Mouse (Mus musculus): ENCODE results near the gene Zswim5. TPM values are rescaled to one million over a fixed set of nuclear protein-coding genes. Genes with fewer than 3 reads are reported as not detected.
A peak's percentile ranks its signal among the peaks of the same experiment; 100 is the strongest.

The Zswim5 gene
- total RNA-seq, 2 experiments from 2014 or later = 3.0 to 3.2 TPM

DNA sequence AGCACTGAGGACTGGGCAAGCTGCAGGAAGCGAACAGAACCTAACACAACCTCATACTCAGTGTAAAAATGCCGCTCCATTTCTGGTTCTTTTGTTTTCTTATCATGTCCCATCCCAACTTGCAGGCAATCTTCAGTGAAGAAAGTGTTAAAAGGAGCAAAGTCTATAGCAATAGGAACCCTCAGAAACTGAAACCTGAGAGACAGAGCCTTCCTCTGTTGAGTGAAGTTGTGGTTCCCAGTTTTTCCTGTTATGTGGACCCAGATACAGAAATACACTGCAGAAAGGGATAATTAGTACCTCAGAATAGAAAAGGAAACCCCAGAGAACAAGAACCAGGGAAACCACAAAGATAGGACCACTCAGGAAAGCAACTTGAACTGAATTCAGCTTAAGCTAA is 36.1 kb downstream of the Zswim5 start:
- DNase-seq = no peak

DNA sequence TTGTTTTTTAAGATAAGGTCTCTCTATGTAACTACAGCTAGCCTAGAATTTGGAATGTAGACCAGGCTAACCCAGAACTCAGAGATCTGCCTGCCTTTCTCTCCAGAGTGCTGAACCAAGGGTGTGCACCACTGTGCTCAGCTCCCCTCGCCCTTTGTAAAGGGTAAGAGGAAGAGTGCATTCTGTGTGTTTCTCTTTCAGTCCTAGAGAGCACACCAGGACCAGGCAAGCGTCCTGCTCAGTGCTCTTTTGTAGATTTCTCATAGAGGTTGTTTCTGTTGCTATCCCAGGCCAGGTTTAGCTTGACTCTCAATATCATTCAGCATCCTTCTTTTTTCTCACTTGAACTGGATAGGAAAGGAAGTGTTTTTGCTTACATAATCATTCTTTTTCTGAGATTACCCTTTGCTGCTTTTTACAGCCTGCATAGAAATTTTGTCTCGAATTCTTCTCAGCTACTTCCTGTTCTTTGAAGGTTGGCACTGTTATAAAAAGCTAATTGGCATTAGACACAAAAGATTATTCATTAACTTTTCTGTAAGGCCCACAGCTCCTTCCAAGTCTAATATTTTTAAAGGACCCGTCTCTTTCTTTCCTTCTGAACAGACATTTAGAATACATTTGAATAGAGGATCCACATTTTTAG is 51.0 kb downstream of the Zswim5 start:
- DNase-seq = no peak

DNA sequence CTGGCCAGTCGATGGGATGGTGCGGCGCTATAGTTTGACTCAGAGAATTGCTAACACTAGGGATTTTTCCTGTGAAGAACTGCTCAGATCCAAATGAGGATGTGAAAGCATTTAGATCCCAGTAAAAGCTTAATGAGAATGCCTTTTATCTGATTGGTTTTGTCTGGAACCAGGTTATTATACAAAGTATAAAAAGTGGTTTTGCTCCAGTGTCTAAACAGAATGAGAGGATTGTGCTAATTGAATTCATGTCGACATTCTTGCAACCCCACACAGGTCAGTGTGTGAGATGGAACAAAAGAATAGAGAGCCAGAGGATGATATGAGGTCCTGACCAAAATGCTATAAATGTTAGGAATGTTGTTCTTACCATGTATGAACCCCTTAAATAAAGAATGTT is 62.4 kb downstream of the Zswim5 start:
- DNase-seq = no peak

DNA sequence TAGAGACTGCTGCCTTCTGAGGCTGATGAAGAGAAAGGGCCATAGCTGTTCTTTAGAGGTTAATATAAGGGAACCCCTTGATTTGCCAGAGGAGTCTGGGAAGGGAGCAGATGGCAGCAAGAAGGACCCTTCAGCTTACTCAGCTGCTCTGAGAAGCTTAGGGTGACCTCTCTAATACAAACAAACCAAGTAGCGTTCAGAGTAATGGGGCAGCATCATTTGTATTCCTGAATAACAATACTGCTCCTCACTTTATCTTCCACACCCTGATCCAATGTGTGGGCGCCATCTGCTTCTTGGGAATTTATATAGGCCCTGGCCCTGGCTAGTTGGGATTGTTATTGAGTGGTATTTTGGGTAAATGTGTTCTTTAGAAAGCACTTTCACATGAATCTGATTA is 65.5 kb downstream of the Zswim5 start:
- no peak for DNase-seq

DNA sequence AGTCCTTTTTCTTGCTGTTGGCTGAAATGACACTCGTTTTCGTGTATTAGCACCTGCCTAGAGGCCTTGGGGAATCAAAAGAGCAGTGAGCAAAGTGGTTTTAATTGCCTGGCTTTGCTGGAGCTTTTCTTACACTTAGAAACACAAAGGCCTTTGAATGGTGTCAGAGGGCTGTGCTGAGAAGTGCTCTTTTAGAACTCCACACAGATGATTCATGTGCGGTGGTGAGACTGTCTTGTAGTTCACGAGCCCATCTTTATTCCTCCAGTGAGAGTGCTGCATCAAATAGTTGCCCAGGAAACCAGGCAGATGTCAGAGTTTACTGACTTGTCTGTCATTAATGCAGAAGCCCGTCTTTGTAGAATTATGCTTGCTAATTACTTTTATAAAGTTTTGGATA is 66.9 kb downstream of the Zswim5 start:
- DNase-seq = no peak

DNA sequence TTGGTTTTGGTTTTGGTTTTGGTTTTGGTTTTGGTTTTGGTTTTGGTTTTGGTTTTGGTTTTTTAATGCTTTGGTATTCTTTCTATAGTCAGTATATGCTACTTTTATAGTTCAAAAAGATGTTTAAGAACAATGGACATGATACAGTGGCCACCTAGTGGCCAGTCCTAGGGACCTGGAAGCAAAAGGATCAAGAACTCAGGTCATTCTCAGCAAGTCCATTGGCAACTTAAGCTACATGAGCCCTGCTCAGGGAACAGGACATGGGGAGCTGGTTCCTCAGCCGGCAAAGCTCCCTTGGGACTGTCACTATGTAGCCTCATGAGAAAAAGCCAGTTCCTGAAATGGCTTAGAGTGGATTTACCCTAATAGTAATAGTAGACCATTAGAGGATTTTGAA is 74.5 kb downstream of the Zswim5 start:
- peak; percentile 4 for DNase-seq

DNA sequence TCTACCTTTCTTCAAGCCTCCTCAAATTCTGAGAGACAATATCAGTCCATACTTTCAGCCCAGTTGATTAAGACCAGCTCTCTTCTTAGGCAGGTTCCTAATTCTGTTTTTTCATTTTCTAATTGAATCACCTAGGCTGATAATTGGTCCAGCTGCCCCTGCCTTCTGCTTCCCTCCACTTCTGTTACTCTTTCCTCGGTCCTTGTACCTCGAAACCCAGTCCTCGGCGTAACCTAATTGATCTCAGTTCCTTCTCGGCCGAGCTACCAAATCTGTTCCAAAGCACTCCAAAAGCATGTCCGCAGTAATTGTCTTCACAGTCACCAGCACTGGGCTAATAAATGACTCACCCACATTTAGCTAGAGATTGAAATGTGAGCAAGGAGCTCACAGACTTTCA is 77.8 kb downstream of the Zswim5 start:
- no peak for DNase-seq

DNA sequence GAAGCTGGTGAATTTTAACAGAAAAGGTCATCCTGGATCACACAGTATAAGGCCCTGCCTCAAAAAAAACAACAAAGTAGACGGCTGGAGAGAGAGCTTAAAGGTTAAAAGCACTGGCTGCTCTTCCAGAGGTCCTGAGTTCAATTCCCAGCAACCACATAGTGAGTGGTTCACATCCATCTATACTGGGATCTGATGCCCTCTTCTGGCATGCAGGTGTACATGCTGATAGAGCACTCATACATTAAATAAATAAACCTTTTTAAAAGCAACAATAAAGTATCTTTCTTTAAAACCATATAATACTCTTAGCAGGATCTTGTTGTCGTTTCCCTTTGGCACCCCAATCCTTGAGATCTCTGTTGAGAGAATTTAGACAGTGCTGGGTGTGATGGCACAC is 99.3 kb downstream of the Zswim5 start:
- no peak for DNase-seq

DNA sequence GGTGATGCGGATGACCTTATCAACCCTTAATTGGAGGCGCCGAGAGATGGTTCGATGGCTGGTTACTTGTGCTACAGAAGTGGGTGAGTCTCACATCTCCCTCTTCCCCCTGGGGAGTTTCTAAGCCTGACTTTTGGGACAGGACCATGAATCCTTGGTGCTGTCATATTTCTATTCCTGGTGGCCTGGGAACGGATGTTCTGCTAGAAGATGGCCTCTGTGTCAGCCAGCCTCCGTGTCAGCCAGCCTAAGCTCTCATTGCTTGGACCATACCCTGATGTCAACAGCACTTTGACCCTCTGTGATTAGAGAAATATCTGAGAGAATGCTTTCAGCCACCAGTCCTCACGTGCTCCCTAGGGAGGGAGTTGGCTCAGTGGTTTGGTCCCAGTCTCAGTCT is 108.5 kb downstream of the Zswim5 start:
- DNase-seq = no peak

DNA sequence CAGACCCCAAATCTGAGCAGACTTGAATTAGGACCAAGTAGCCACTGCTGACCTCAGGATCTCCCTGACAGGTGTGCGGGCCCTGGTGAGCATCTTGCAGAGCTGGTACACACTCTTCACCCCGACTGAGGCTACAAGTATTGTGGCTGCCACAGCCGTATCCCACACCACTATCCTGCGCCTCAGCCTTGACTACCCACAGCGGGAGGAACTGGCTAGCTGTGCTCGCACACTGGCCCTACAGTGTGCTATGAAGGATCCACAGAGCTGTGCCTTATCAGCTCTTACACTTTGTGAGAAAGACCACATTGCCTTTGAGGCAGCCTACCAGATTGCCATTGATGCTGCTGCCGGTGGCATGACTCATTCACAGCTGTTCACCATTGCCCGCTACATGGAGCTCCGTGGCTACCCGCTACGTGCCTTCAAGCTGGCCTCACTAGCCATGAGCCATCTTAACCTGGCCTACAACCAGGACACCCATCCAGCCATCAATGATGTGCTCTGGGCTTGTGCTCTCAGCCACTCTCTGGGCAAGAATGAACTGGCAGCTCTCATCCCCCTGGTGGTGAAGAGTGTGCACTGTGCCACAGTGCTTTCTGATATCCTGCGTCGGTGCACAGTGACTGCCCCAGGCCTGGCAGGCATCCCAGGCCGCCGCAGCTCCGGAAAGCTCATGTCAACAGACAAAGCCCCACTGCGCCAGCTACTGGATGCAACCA is 109.4 kb downstream of the Zswim5 start:
- peak; percentile 86 for DNase-seq

DNA sequence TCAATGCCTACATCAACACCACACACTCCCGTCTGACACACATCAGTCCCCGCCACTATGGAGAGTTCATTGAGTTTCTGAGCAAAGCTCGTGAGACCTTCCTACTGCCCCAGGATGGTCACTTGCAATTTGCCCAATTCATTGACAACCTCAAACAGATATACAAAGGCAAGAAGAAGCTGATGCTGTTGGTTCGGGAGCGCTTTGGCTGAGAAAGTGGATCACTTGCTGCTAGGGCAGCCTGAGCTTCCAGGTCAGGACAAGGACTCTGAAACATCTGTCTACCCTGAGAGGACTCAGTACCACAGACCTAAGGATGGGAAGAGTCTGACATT is 109.9 kb downstream of the Zswim5 start:
- DNase-seq = no peak

DNA sequence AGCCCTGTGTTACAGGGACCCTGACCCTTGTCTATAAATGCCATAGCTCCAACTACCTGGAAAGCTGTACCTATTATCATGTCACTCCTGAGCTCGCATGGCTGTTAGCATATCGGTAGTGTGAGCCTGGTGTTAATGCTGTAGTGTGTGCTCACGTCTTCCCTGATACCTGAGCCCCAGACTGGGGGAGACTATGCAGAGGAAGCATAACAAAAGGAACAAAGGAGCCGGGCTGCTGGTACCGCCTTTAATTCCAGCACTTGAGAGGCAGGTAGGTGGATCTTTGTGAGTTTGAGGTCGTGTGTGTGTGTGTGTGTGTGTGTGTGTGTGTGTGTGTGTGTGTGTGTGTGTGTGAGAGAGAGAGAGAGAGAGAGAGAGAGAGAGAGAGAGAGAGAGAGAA is 112.6 kb downstream of the Zswim5 start:
- no peak for DNase-seq

DNA sequence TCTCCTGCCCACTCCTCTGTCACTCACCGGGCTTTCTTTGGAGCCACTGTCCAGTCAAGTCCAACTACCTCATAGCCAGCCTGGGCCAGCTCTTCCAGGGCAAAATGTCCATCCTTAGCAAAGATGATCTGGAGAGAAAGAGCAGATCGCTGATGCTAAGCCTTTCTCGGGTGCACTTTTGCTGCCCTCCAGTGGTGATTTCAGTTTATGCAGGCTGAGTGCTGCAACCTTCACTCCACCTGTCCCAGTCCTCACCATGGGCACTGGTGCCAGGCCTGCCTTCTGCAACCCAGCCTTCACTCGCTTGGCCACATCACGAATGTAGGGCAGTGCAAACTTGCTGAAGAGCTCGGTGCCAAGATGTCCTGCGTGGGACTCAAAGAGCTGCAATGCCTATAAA is 114.2 kb downstream of the Zswim5 start:
- peak; percentile 87 for DNase-seq

DNA sequence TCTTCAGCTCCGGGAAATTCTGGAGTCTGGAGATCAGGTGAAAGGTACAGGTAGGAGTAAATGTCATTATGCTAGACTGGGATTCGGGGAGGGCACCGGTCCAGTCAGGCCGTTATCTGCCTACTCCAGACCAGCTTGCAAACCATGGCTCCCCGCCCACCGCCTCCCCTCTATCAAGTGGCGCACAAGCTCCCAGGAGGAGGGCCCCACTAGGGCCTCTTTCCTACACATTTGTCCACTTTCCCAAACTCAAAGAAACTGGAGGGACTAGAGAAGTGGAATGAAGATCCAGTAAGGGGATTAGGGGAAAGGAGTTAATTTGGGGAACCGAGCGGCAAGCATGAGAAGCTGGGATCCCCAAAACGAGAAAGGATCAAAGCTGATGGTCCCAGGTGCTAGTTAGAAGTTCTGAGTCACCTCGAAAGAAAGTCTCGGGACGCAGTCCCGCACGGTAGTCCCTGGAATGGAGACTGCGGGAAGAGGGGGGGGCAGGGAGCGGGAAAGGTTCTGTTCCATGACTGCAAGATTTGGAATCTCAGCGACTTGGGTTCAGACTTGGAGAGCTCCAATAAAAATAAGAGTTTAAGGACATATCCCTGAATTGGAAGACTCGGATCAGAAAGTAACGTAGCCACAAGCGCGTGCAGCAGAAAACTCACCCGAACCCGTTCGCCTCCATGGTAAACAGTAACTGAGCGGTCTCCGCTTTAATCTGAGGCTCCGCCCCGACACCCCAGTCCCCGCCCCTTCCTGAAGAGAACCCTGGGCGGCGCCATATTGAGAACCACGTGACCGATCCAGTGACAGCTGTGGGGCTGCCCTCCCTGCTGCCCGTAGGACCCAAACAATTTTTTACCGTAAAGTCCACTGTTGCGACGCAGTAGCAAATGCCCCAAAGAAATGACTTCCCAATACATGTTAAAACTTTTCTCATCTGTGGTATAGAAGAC is 116.8 kb downstream of the Zswim5 start, which contains the start of gene Urod:
Gene Urod (minus strand): TSS at position 742 of the 950 bp plus-strand sequence.
- DNase-seq = peak; percentile 96

DNA sequence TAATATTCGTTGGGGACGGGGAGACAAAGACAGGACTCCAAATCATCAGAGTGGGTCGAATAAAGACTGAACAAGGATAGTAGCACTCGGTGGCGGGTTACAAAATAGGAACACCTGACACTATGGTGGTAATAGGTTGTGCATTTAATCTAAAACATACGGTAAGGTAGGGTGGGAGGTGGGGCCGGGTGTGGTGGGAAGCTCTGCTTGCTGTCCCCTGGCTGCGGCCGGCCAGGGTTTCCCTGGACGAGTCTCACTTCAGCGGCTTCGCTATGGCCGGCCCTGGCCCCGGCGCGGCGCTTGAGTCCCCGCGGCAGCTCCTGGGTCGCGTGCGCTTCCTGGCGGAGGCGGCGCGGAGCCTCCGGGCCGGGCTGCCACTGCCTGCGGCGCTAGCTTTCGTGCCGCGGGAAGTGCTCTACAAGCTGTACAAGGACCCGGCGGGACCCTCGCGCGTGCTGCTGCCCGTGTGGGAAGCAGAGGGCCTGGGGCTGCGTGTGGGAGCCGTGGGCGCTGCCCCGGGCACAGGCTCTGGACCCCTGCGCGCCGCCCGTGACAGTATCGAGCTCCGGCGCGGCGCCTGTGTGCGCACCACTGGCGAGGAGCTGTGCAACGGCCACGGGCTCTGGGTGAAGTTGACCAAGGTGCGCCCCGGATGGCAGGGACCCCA is 118.1 kb downstream of the Zswim5 start, which contains the start of gene Hectd3:
Gene Hectd3 (plus strand): TSS at position 187 of the 667 bp plus-strand sequence.
- DNase-seq = peak; percentile 78

DNA sequence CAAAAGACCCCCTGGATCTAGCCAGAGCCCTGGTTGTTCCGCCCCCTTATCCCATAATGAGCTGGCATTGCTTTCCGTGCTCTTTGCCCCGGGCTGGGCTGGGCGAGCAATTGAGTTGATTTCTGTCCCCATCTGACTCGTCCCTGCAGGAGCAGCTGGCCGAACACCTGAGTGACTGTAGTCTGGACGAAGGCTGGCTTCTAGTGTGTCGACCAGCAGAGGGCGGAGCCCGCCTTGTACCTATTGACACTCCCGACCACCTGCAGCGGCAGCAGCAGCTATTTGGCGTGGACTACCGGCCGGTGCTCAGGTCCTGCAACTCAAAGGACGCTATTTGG is 118.6 kb downstream of the Zswim5 start:
- DNase-seq = peak; percentile 60

DNA sequence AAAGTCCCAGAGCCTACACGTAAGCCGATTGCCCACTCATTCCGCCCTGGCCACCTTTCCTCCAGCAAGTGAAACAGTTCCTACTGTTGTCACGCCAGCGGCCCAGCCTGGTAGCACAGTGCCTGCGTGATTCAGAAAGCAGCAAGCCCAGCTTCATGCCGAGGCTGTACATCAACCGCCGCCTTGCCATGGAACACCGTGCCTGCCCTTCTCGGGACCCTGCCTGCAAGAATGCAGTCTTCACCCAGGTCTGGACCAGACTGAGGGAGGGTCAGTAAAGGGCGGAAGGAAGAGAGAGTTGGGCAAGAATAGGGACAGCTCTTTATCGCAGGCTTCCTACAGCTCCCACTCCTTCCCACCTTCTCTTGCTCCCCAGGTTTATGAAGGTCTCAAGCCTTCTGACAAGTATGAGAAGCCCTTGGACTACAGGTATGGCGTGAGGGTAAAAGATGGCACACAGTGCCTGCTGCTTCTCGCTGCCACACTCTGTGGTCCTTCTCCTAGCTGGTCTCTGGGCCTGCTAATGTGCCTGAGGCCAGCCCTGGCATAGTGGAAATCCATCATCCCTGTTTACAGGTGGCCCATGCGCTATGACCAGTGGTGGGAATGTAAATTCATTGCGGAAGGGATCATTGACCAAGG is 122.5 kb downstream of the Zswim5 start:
- DNase-seq = no peak

DNA sequence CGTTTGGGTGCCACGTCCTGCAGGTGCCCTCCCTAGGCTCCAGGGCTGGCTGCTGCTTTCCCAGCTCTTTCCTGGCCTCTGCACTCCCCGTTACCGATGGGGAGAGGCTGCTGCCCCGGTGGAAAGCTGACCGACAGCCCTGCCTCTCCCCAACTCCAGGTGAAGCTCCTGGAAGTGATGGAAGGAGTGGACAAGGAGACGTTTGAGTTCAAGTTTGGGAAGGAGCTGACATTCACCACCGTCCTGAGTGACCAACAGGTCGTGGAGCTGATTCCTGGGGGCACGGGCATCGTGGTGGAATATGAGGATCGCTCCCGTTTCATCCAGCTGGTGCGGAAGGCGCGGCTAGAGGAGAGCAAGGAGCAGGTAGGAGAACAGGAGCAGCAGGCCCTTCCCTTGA is 124.8 kb downstream of the Zswim5 start:
- no peak for DNase-seq

DNA sequence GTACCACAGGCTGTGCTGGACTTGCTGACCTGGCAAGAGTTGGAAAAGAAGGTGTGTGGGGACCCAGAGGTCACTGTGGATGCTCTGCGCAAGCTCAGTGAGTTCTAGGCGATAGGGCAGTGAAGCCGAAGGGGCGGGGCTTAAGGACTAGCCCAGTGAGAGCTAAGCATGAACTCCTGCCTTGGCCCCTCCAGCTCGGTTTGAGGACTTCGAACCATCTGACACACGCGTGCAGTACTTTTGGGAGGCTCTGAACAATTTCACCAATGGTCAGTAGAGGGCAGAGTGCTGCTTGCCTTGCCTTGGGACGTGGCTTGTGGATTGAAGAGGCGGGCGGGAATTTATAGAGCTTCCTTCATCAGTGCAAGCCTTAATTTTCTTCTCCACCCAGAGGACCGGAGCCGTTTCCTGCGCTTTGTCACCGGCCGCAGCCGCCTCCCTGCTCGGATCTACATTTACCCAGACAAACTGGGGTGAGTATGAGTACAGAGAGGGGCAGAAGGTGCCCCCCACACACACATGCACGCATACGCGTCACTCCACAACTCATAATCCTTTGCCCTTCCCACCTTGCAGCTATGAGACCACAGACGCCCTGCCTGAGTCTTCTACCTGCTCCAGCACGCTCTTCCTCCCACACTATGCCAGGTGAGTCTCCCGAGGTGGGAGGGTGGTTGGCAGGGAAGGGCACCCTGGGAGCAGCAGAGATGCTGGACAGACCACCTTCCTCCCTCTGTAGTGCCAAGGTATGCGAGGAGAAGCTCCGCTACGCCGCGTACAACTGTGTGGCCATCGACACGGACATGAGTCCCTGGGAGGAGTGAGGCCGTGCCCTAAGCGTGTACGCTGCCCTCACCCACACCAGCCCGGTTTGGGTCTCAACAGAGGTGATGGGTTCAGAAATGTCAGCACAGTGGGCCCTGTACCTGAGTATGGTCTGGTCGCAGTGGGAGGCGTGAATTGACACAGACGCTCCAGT is 125.7 kb downstream of the Zswim5 start:
- peak; percentile 73 for DNase-seq

DNA sequence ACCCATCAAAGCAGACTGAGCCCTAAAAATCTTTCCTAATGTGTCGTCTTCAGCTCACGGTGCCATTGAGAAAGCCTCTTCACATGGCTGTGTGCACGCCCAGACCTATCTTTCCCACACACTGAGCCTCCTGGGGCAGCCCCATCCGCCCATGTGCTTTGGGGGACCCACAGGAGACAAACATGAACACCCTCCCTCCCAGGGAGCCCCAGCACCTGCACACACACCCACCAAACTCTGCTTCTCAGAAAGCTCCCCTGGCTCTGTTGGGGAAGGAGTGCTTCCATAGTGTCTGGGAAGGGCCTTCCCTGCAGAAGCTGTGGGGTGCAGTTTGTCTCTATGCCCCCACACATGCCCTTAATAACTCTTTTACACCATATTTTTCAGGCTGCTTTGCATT is 127.5 kb downstream of the Zswim5 start:
- DNase-seq = no peak

Measured in adrenal gland, postnatal 10 days (tissue).